Mouse (Mus musculus) CH12.LX (cell line): Measurements from ENCODE around the gene Igf1r.

Source experiments
- CHD2 ChIP-seq: IDR thresholded peaks from 2 replicates; pipeline ENCODE4 v1.6.1; 2011; ENCODE audit warnings: low read length, improper control_type of control experiment
- CTCF ChIP-seq, 2 experiments: IDR thresholded peaks in 1 of 2; conservative IDR thresholded peaks in 1 of 2; 2 replicates each; pipeline ENCODE4 v1.5.1; 2011 to 2012; ENCODE audit warnings: low read depth in 2 of 2, low read length in 2 of 2, improper control_type of control experiment in 1 of 2, inconsistent platforms in 1 of 2, mild to moderate bottlenecking in 1 of 2, moderate library complexity in 1 of 2
- MAX ChIP-seq: IDR thresholded peaks from 2 replicates; pipeline ENCODE4 v1.6.1; 2011; ENCODE audit warnings: low read length, improper control_type of control experiment
- NELFE ChIP-seq: IDR thresholded peaks from 2 replicates; pipeline ENCODE4 v1.6.1; 2011; ENCODE audit warnings: low read depth, low read length, improper control_type of control experiment
- TBP ChIP-seq: conservative IDR thresholded peaks from 2 replicates; pipeline ENCODE4 v1.6.1; 2011; ENCODE audit warnings: low read depth, low read length, improper control_type of control experiment
- TCF12 ChIP-seq: IDR thresholded peaks from 2 replicates; pipeline ENCODE4 v1.6.1; 2014; ENCODE audit warnings: low read depth, mild to moderate bottlenecking, inconsistent platforms, low read length, improper control_type of control experiment
- ZC3H11A ChIP-seq: IDR thresholded peaks from 2 replicates; pipeline ENCODE4 v1.6.1; 2012; ENCODE audit warnings: low read depth, mild to moderate bottlenecking, inconsistent platforms, low read length, improper control_type of control experiment
- ZMIZ1 ChIP-seq: IDR thresholded peaks from 2 replicates; pipeline ENCODE4 v1.6.1; 2012; ENCODE audit warnings: low read depth, mild to moderate bottlenecking, inconsistent platforms, low read length, improper control_type of control experiment
- ZNF384 ChIP-seq: IDR thresholded peaks from 2 replicates; pipeline ENCODE4 v1.6.1; 2012; ENCODE audit warnings: low read depth, low read length, improper control_type of control experiment, inconsistent platforms

- no peak for TF ChIP-seq ZNF384
- no peak for TF ChIP-seq TCF12
- no peak for TF ChIP-seq ZC3H11A
- TF ChIP-seq ZMIZ1 = no peak
- TF ChIP-seq CTCF (conservative IDR thresholded peaks at IDR 0.05 in 1 of 2, IDR thresholded peaks at IDR 0.05 in 1 of 2; ENCODE audit: low read depth in 2 of 2, low read length in 2 of 2) = no peak
- TF ChIP-seq NELFE = no peak
- TF ChIP-seq MAX = no peak
- TF ChIP-seq CHD2 = no peak
- no peak for TF ChIP-seq TBP
These were observed 202.0 kb downstream of the Igf1r start for GRCm38 (mm10) chr7:68154588-68154987.
